Mouse (Mus musculus) MEL (cell line): Measurements from ENCODE around the gene Itih4. TPM values are rescaled to one million over a fixed set of nuclear protein-coding genes. Genes with fewer than 3 reads are reported as not detected.

Experiments used
- DNase-seq: peaks from one replicate; pipeline ENCODE4 v3.0.0; 2011; ENCODE audit warnings: low read depth, low spot score
- H3K27ac ChIP-seq: 2 replicates; pipeline ENCODE4 v1.5.1; 2012; ENCODE audit warnings: low read depth, mild to moderate bottlenecking, control low read depth, low read length, moderate library complexity; ENCODE audit not compliant: control insufficient read depth
- H3K27me3 ChIP-seq, 2 experiments: fragments of 150-350 bp in 1 of 2; sonication (generic) in 1 of 2; 2 replicates each; pipeline ENCODE4 v1.6.1; 2012; ENCODE audit warnings: low read length in 2 of 2, mild to moderate bottlenecking in 2 of 2, improper control_type of control experiment in 1 of 2, moderate library complexity in 1 of 2; ENCODE audit not compliant: insufficient read depth in 2 of 2, control insufficient read depth in 1 of 2
- H3K36me3 ChIP-seq, 2 experiments: 2 replicates each; pipeline ENCODE4 v1.6.1; 2012 to 2014; ENCODE audit warnings: low read length in 2 of 2, improper control_type of control experiment in 1 of 2, inconsistent platforms in 1 of 2, mild to moderate bottlenecking in 1 of 2; ENCODE audit not compliant: insufficient read depth in 2 of 2, control insufficient read depth in 1 of 2
- H3K4me1 ChIP-seq, 2 experiments: fragments of 150-350 bp in 1 of 2; sonication (generic) in 1 of 2; 2 replicates each; pipeline ENCODE4 v1.6.1; 2012; ENCODE audit warnings: low read length in 2 of 2, improper control_type of control experiment in 1 of 2, mild to moderate bottlenecking in 1 of 2; ENCODE audit not compliant: insufficient read depth in 2 of 2, control insufficient read depth in 1 of 2
- H3K4me3 ChIP-seq, 2 experiments: fragments of 150-350 bp in 1 of 2; sonication (generic) in 1 of 2; 2 replicates each; pipeline ENCODE4 v1.5.1; 2012; ENCODE audit warnings: low read depth in 2 of 2, low read length in 2 of 2, mild to moderate bottlenecking in 2 of 2, moderate library complexity in 2 of 2, control low read depth in 1 of 2, improper control_type of control experiment in 1 of 2; ENCODE audit not compliant: control insufficient read depth in 1 of 2, insufficient read depth in 1 of 2
- H3K79me2 ChIP-seq: 2 replicates; pipeline ENCODE4 v1.6.1; 2012; ENCODE audit warnings: mild to moderate bottlenecking, low read length, moderate library complexity; ENCODE audit not compliant: control insufficient read depth, poor library complexity, insufficient read depth
- H3K9ac ChIP-seq: 2 replicates; pipeline ENCODE4 v1.6.1; 2012; ENCODE audit warnings: low read depth, mild to moderate bottlenecking, control low read depth, low read length, moderate library complexity; ENCODE audit not compliant: control insufficient read depth, poor library complexity, severe bottlenecking
- H3K9me3 ChIP-seq: fragments of 150-350 bp; sonication (generic); replicated peaks from 2 replicates; pipeline ENCODE4 v1.6.1; 2012; ENCODE audit warnings: mild to moderate bottlenecking, low read length, improper control_type of control experiment, moderate library complexity; ENCODE audit not compliant: insufficient read depth
- CHD1 ChIP-seq: IDR thresholded peaks from 2 replicates; pipeline ENCODE4 v1.6.1; 2012; ENCODE audit warnings: low read depth, mild to moderate bottlenecking, inconsistent platforms, low read length, improper control_type of control experiment
- CHD2 ChIP-seq: IDR thresholded peaks from 2 replicates; pipeline ENCODE4 v1.6.1; 2011; ENCODE audit warnings: low read length, improper control_type of control experiment
- CTCF ChIP-seq, 3 experiments: IDR thresholded peaks in 2 of 3; conservative IDR thresholded peaks in 1 of 3; 2 replicates each; pipeline ENCODE4 v1.5.1; 2011 to 2012; ENCODE audit warnings: low read length in 3 of 3, low read depth in 2 of 3, mild to moderate bottlenecking in 2 of 3, improper control_type of control experiment in 1 of 3, inconsistent platforms in 1 of 3, mixed read lengths in 1 of 3, moderate library complexity in 1 of 3; ENCODE audit not compliant: control insufficient read depth in 1 of 3, insufficient read depth in 1 of 3, poor library complexity in 1 of 3, severe bottlenecking in 1 of 3
- E2F4 ChIP-seq: IDR thresholded peaks from 2 replicates; pipeline ENCODE4 v1.6.1; 2011; ENCODE audit warnings: low read depth, low read length, improper control_type of control experiment, borderline replicate concordance
- ELF1 ChIP-seq: IDR thresholded peaks from 2 replicates; pipeline ENCODE4 v1.6.1; 2014; ENCODE audit warnings: low read depth, mild to moderate bottlenecking, inconsistent platforms, low read length, improper control_type of control experiment, moderate library complexity
- EP300 ChIP-seq, 2 experiments: IDR thresholded peaks; 2 replicates each; pipeline ENCODE4 v1.6.1; 2011; ENCODE audit warnings: improper control_type of control experiment in 2 of 2, low read length in 2 of 2, low read depth in 1 of 2, mild to moderate bottlenecking in 1 of 2
- ETS1 ChIP-seq: IDR thresholded peaks from 2 replicates; pipeline ENCODE4 v1.6.1; 2012; ENCODE audit warnings: low read depth, mild to moderate bottlenecking, inconsistent platforms, low read length, improper control_type of control experiment, moderate library complexity
- GABPA ChIP-seq: IDR thresholded peaks from 2 replicates; pipeline ENCODE4 v1.6.1; 2012; ENCODE audit warnings: low read depth, mild to moderate bottlenecking, inconsistent platforms, low read length, improper control_type of control experiment, moderate library complexity
- KAT2A ChIP-seq: conservative IDR thresholded peaks from 2 replicates; pipeline ENCODE4 v1.6.1; 2012; ENCODE audit warnings: low read depth, low read length, improper control_type of control experiment, inconsistent platforms
- MAFK ChIP-seq: IDR thresholded peaks from 2 replicates; pipeline ENCODE4 v1.6.1; 2011; ENCODE audit warnings: low read depth, mild to moderate bottlenecking, low read length, improper control_type of control experiment, borderline replicate concordance
- MAZ ChIP-seq: IDR thresholded peaks from 2 replicates; pipeline ENCODE4 v1.6.1; 2012; ENCODE audit warnings: low read depth, mild to moderate bottlenecking, inconsistent platforms, low read length, improper control_type of control experiment
- MEF2A ChIP-seq: IDR thresholded peaks from 2 replicates; pipeline ENCODE4 v1.6.1; 2014; ENCODE audit warnings: low read depth, mild to moderate bottlenecking, inconsistent platforms, low read length, improper control_type of control experiment; ENCODE audit not compliant: poor library complexity, insufficient replicate concordance, severe bottlenecking; ENCODE audit errors: extremely low read depth
- MXI1 ChIP-seq: IDR thresholded peaks from 2 replicates; pipeline ENCODE4 v1.6.1; 2011; ENCODE audit warnings: mild to moderate bottlenecking, low read depth, low read length, improper control_type of control experiment
- MYB ChIP-seq: IDR thresholded peaks from 2 replicates; pipeline ENCODE4 v1.6.1; 2011; ENCODE audit warnings: mild to moderate bottlenecking, low read depth, low read length, improper control_type of control experiment
- MYC ChIP-seq: IDR thresholded peaks from 2 replicates; pipeline ENCODE4 v1.6.1; 2011; ENCODE audit warnings: low read depth, mild to moderate bottlenecking, low read length, improper control_type of control experiment, moderate library complexity
- NRF1 ChIP-seq: IDR thresholded peaks from 2 replicates; pipeline ENCODE4 v1.6.1; 2014; ENCODE audit warnings: low read depth, mild to moderate bottlenecking, inconsistent platforms, low read length, improper control_type of control experiment, moderate library complexity; ENCODE audit not compliant: poor library complexity, insufficient read depth, severe bottlenecking
- POLR2A ChIP-seq, 2 experiments: IDR thresholded peaks; 2 replicates each; pipeline ENCODE4 v1.6.1; 2011 to 2012; ENCODE audit warnings: low read length in 2 of 2, mild to moderate bottlenecking in 2 of 2, control low read depth in 1 of 2, improper control_type of control experiment in 1 of 2, low read depth in 1 of 2, moderate library complexity in 1 of 2; ENCODE audit not compliant: control insufficient read depth in 1 of 2, insufficient read depth in 1 of 2, poor library complexity in 1 of 2
- POLR2AphosphoS2 ChIP-seq: IDR thresholded peaks from 2 replicates; pipeline ENCODE4 v1.6.1; 2011; ENCODE audit warnings: low read length, improper control_type of control experiment
- POLR2AphosphoS5 ChIP-seq: IDR thresholded peaks from 2 replicates; pipeline ENCODE4 v1.6.1; 2012; ENCODE audit warnings: low read depth, borderline replicate concordance, mild to moderate bottlenecking, inconsistent platforms, low read length, moderate library complexity, mixed read lengths
- RAD21 ChIP-seq: IDR thresholded peaks from 2 replicates; pipeline ENCODE4 v1.6.1; 2011; ENCODE audit warnings: mild to moderate bottlenecking, low read depth, low read length, improper control_type of control experiment
- TAL1 ChIP-seq: IDR thresholded peaks from 2 replicates; pipeline ENCODE4 v1.6.1; 2012; ENCODE audit warnings: mild to moderate bottlenecking, inconsistent platforms, low read length, moderate library complexity, mixed read lengths
- TBP ChIP-seq: IDR thresholded peaks from 2 replicates; pipeline ENCODE4 v1.8.0; 2011; ENCODE audit warnings: low read depth, low read length, improper control_type of control experiment
- UBTF ChIP-seq: IDR thresholded peaks from 2 replicates; pipeline ENCODE4 v1.6.1; 2012; ENCODE audit warnings: low read depth, mild to moderate bottlenecking, inconsistent platforms, low read length, improper control_type of control experiment, moderate library complexity, borderline replicate concordance; ENCODE audit not compliant: insufficient read depth
- USF1 ChIP-seq: IDR thresholded peaks from 2 replicates; pipeline ENCODE4 v1.6.1; 2014; ENCODE audit warnings: low read depth, mild to moderate bottlenecking, inconsistent platforms, low read length, improper control_type of control experiment, moderate library complexity
- ZC3H11A ChIP-seq: IDR thresholded peaks from 2 replicates; pipeline ENCODE4 v1.6.1; 2012; ENCODE audit warnings: low read depth, mild to moderate bottlenecking, inconsistent platforms, low read length, improper control_type of control experiment
- ZKSCAN1 ChIP-seq: IDR thresholded peaks from 2 replicates; pipeline ENCODE4 v1.6.1; 2012; ENCODE audit warnings: low read depth, mild to moderate bottlenecking, inconsistent platforms, low read length, improper control_type of control experiment, moderate library complexity
- polyA plus RNA-seq, 2 experiments: library from polyadenylated mRNA; stranded (reverse) in 1 of 2; unstranded in 1 of 2; fragments of >175 nt in 1 of 2; fragments of >200 nt in 1 of 2; gene quantifications; 2 replicates each; pipeline versions ENCODE4 v1.2.1 to v1.2.4; 2012; ENCODE audit warnings: low replicate concordance in 2 of 2, low read depth in 1 of 2; ENCODE audit not compliant: insufficient read length in 2 of 2, insufficient read depth in 1 of 2, missing spikeins in 1 of 2
- total RNA-seq: library from RNA; depleted of rRNA; stranded (reverse); fragments of 300-350 nt; gene quantifications from 2 replicates; pipeline ENCODE4 v1.2.3, GENCODE M21; 2012

The Itih4 gene
- total and polyA plus RNA-seq, 3 experiments = not detected

GRCm38 (mm10) chr14:30877827-30878226 is 8.4 kb upstream of the Itih4 start:
- TF ChIP-seq RAD21 (no peak), MYB (no peak), ELF1 (no peak), POLR2AphosphoS5 (no peak), EP300 (IDR thresholded peaks at IDR 0.05; ENCODE audit: low read depth in 1 of 2, low read length in 2 of 2) (no peak), E2F4 (no peak), POLR2AphosphoS2 (no peak), UBTF (no peak), TAL1 (no peak), TBP (no peak), MAFK (no peak), CHD1 (no peak), NRF1 (no peak), MEF2A (no peak), USF1 (no peak), MXI1 (no peak)
- Histone ChIP-seq H3K27me3 (no peaks in the 10 kb centered on the region), H3K36me3 (no peaks in the 10 kb centered on the region), H3K4me1 (no peaks in the 10 kb centered on the region; a peak in 2 of 4 replicates), H3K27ac (no peak overlapping the region), H3K4me3 (no peak overlapping the region), H3K79me2 (no peaks in the 10 kb centered on the region), H3K9ac (no peak overlapping the region), H3K9me3 (no peaks in the 10 kb centered on the region)
- no peak for DNase-seq

DNA sequence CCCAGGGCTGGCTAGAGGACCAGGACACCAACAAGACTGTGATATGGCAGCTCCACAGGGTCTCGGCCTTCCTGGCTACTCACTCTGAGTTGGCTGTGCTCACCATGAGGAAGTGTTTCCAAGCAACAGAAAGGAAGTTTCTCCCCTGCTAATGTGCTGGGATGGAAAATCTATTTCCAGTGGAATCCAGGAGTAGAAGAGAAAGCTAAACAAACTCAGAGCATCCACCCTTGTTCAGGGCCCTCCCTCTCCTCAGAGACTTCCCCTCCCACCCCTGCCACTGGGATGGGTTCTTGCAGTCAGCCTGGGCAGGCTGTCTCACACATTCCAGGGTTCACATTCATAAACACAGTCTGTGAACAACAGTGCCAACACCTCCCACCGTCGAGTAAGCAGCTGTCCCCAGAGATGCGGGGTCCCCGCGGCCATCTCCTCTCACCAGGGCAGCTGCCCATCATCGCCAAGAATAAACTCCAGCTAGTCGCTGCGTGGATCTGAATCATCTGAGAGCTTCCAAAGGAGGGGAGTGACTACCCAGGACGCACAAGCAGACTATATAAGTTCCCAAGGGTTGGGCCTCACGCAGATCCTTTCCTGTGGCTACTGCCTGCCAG is 7.2 kb upstream of the Itih4 start, which contains the start of gene Mustn1:
Mustn1 (plus strand) TSS at position 243 of the 614 bp plus-strand sequence.
- H3K4me1 ChIP-seq = no peaks in the 10 kb centered on the region; a peak in 2 of 4 replicates
- no peaks in the 10 kb centered on the region for H3K27me3 ChIP-seq
- no peaks in the 10 kb centered on the region for H3K79me2 ChIP-seq
- TF ChIP-seq GABPA (no peak), MYB (no peak), POLR2A (IDR thresholded peaks at IDR 0.05; ENCODE audit: control insufficient read depth in 1 of 2, insufficient read depth in 1 of 2, low read depth in 1 of 2, low read length in 2 of 2, poor library complexity in 1 of 2) (no peak), KAT2A (no peak), MYC (no peak), CTCF (IDR thresholded peaks at IDR 0.05 in 2 of 3, conservative IDR thresholded peaks at IDR 0.05 in 1 of 3; ENCODE audit: control insufficient read depth in 1 of 3, insufficient read depth in 1 of 3, low read depth in 2 of 3, low read length in 3 of 3, poor library complexity in 1 of 3, severe bottlenecking in 1 of 3) (no peak), UBTF (no peak), MAZ (no peak), MAFK (no peak), POLR2AphosphoS2 (no peak), E2F4 (no peak), NRF1 (no peak), ZC3H11A (no peak), USF1 (no peak), POLR2AphosphoS5 (no peak), ZKSCAN1 (no peak), CHD2 (no peak), TBP (no peak), ETS1 (no peak)
- H3K9me3 ChIP-seq = no peaks in the 10 kb centered on the region
- no peak for DNase-seq
- H3K9ac ChIP-seq = no peak within 1 kb of the TSS
- no peak within 1 kb of the TSS for H3K27ac ChIP-seq
- H3K4me3 ChIP-seq = no peak within 1 kb of the TSS
- no peaks in the 10 kb centered on the region for H3K36me3 ChIP-seq
